Mouse (Mus musculus): ENCODE results near the gene Dgki. TPM values are rescaled to one million over a fixed set of nuclear protein-coding genes. Genes with fewer than 3 reads are reported as not detected.

Dgki gene
- polyA plus RNA-seq, 1 experiment = not detected

- no peaks in the 10 kb centered on the region for H3K79me3 ChIP-seq (ENCODE audit: low read depth)
- H3K36me3 ChIP-seq (ENCODE audit: control insufficient read depth, insufficient read depth) = no peaks in the 10 kb centered on the region
- no peaks in the 10 kb centered on the region for H3K79me2 ChIP-seq (ENCODE audit: control insufficient read depth, insufficient read depth)
- H3K4me3 ChIP-seq (ENCODE audit: insufficient read depth, poor library complexity, severe bottlenecking) = no peak overlapping the region
- no peak for TF ChIP-seq MYOG (IDR thresholded peaks at IDR 0.05; ENCODE audit: control insufficient read depth, extremely low read depth, insufficient read length)
- TF ChIP-seq MYOD1 (IDR thresholded peaks at IDR 0.05; ENCODE audit: control insufficient read depth, insufficient read length, low read depth) = no peak
- no peak for TF ChIP-seq CTCF (IDR thresholded peaks at IDR 0.05; ENCODE audit: control insufficient read depth, insufficient read depth, insufficient read length)
- no peak for TF ChIP-seq FOSL1 (IDR thresholded peaks at IDR 0.05; ENCODE audit: insufficient read depth, low read length, poor library complexity, severe bottlenecking)
- TF ChIP-seq CEBPB (IDR thresholded peaks at IDR 0.05; ENCODE audit: low read depth) = no peak
- TF ChIP-seq MAX (IDR thresholded peaks at IDR 0.05) = no peak
- TF ChIP-seq USF1 (IDR thresholded peaks at IDR 0.05; ENCODE audit: low read depth) = no peak
- H3ac ChIP-seq (ENCODE audit: control insufficient read depth, insufficient read length, low read depth) = no peak overlapping the region
- H3K27me3 ChIP-seq (ENCODE audit: control insufficient read depth, insufficient read depth, insufficient read length) = no peaks in the 10 kb centered on the region
Observed at GRCm38 (mm10) chr6:37069836-37070600, 230.0 kb downstream of the Dgki start.

GRCm38 (mm10) chr6:37068737-37069136 lies 231.2 kb downstream of the Dgki start:
- Histone ChIP-seq H3K4me3 (ENCODE audit: insufficient read depth, poor library complexity, severe bottlenecking) (no peak overlapping the region), H3ac (ENCODE audit: control insufficient read depth, insufficient read length, low read depth) (no peak overlapping the region), H3K79me2 (ENCODE audit: control insufficient read depth, insufficient read depth) (no peaks in the 10 kb centered on the region), H3K27me3 (ENCODE audit: control insufficient read depth, insufficient read depth, insufficient read length) (no peaks in the 10 kb centered on the region), H3K36me3 (ENCODE audit: control insufficient read depth, insufficient read depth) (no peaks in the 10 kb centered on the region), H3K79me3 (ENCODE audit: low read depth) (no peaks in the 10 kb centered on the region)
- TF ChIP-seq USF1 (IDR thresholded peaks at IDR 0.05; ENCODE audit: low read depth) (no peak), CTCF (IDR thresholded peaks at IDR 0.05; ENCODE audit: control insufficient read depth, insufficient read depth, insufficient read length) (no peak), CEBPB (IDR thresholded peaks at IDR 0.05; ENCODE audit: low read depth) (no peak), MAX (IDR thresholded peaks at IDR 0.05) (no peak), MYOG (IDR thresholded peaks at IDR 0.05; ENCODE audit: control insufficient read depth, extremely low read depth, insufficient read length) (no peak), FOSL1 (IDR thresholded peaks at IDR 0.05; ENCODE audit: insufficient read depth, low read length, poor library complexity, severe bottlenecking) (no peak), MYOD1 (IDR thresholded peaks at IDR 0.05; ENCODE audit: control insufficient read depth, insufficient read length, low read depth) (no peak)

- TF ChIP-seq CEBPB (IDR thresholded peaks at IDR 0.05; ENCODE audit: low read depth) = no peak
- no peak for TF ChIP-seq CTCF (IDR thresholded peaks at IDR 0.05; ENCODE audit: control insufficient read depth, insufficient read depth, insufficient read length)
- no peak for TF ChIP-seq MYOD1 (IDR thresholded peaks at IDR 0.05; ENCODE audit: control insufficient read depth, insufficient read length, low read depth)
- TF ChIP-seq MAX (IDR thresholded peaks at IDR 0.05) = no peak
- no peak for TF ChIP-seq MYOG (IDR thresholded peaks at IDR 0.05; ENCODE audit: control insufficient read depth, extremely low read depth, insufficient read length)
- no peak for TF ChIP-seq USF1 (IDR thresholded peaks at IDR 0.05; ENCODE audit: low read depth)
- no peak for TF ChIP-seq FOSL1 (IDR thresholded peaks at IDR 0.05; ENCODE audit: insufficient read depth, low read length, poor library complexity, severe bottlenecking)
- Histone ChIP-seq H3K4me3 (ENCODE audit: insufficient read depth, poor library complexity, severe bottlenecking) (no peak overlapping the region), H3ac (ENCODE audit: control insufficient read depth, insufficient read length, low read depth) (no peak overlapping the region), H3K79me3 (ENCODE audit: low read depth) (no peaks in the 10 kb centered on the region), H3K27me3 (ENCODE audit: control insufficient read depth, insufficient read depth, insufficient read length) (no peaks in the 10 kb centered on the region), H3K79me2 (ENCODE audit: control insufficient read depth, insufficient read depth) (no peaks in the 10 kb centered on the region), H3K36me3 (ENCODE audit: control insufficient read depth, insufficient read depth) (no peaks in the 10 kb centered on the region)
Observed at GRCm38 (mm10) chr6:37067357-37067756, 232.6 kb downstream of the Dgki start.

- Histone ChIP-seq H3K4me3 (ENCODE audit: insufficient read depth, poor library complexity, severe bottlenecking) (no peak overlapping the region), H3K36me3 (ENCODE audit: control insufficient read depth, insufficient read depth) (no peaks in the 10 kb centered on the region), H3K79me3 (ENCODE audit: low read depth) (no peaks in the 10 kb centered on the region), H3ac (ENCODE audit: control insufficient read depth, insufficient read length, low read depth) (no peak overlapping the region), H3K27me3 (ENCODE audit: control insufficient read depth, insufficient read depth, insufficient read length) (no peaks in the 10 kb centered on the region), H3K79me2 (ENCODE audit: control insufficient read depth, insufficient read depth) (no peaks in the 10 kb centered on the region)
- TF ChIP-seq MYOD1 (IDR thresholded peaks at IDR 0.05; ENCODE audit: control insufficient read depth, insufficient read length, low read depth) (no peak), FOSL1 (IDR thresholded peaks at IDR 0.05; ENCODE audit: insufficient read depth, low read length, poor library complexity, severe bottlenecking) (no peak), USF1 (IDR thresholded peaks at IDR 0.05; ENCODE audit: low read depth) (no peak), CTCF (IDR thresholded peaks at IDR 0.05; ENCODE audit: control insufficient read depth, insufficient read depth, insufficient read length) (no peak), CEBPB (IDR thresholded peaks at IDR 0.05; ENCODE audit: low read depth) (no peak), MAX (IDR thresholded peaks at IDR 0.05) (no peak), MYOG (IDR thresholded peaks at IDR 0.05; ENCODE audit: control insufficient read depth, extremely low read depth, insufficient read length) (no peak)
Observed at GRCm38 (mm10) chr6:37064214-37064830, 235.7 kb downstream of the Dgki start.

- TF ChIP-seq MAX (IDR thresholded peaks at IDR 0.05) = no peak
- no peak for TF ChIP-seq FOSL1 (IDR thresholded peaks at IDR 0.05; ENCODE audit: insufficient read depth, low read length, poor library complexity, severe bottlenecking)
- TF ChIP-seq MYOG (IDR thresholded peaks at IDR 0.05; ENCODE audit: control insufficient read depth, extremely low read depth, insufficient read length) = no peak
- TF ChIP-seq MYOD1 (IDR thresholded peaks at IDR 0.05; ENCODE audit: control insufficient read depth, insufficient read length, low read depth) = no peak
- H3K36me3 ChIP-seq (ENCODE audit: control insufficient read depth, insufficient read depth) = no peaks in the 10 kb centered on the region
- no peaks in the 10 kb centered on the region for H3K27me3 ChIP-seq (ENCODE audit: control insufficient read depth, insufficient read depth, insufficient read length)
Observed at GRCm38 (mm10) chr6:37063266-37063665, 236.7 kb downstream of the Dgki start.

More at GRCm38 (mm10) chr6:37063266-37063665, 236.7 kb downstream of the Dgki start:
- Histone ChIP-seq H3K79me2 (ENCODE audit: control insufficient read depth, insufficient read depth) (no peaks in the 10 kb centered on the region), H3K79me3 (ENCODE audit: low read depth) (no peaks in the 10 kb centered on the region), H3ac (ENCODE audit: control insufficient read depth, insufficient read length, low read depth) (no peak overlapping the region), H3K4me3 (ENCODE audit: insufficient read depth, poor library complexity, severe bottlenecking) (no peak overlapping the region)
